Mouse (Mus musculus) adrenal gland, postnatal 25 days (tissue): Measurements from ENCODE around the gene Gpatch3. TPM values are rescaled to one million over a fixed set of nuclear protein-coding genes. Genes with fewer than 3 reads are reported as not detected.

Source experiments
- DNase-seq: peaks from one replicate; pipeline ENCODE4 v3.0.0; 2021; ENCODE audit warnings: mixed read lengths
- total RNA-seq: library from RNA; stranded (reverse); gene quantifications from 2 replicates; pipeline ENCODE4 v1.2.3, GENCODE M21; 2021

Gene Gpatch3
- total RNA-seq, 1 experiment from 2014 or later: 8.3 TPM

DNA sequence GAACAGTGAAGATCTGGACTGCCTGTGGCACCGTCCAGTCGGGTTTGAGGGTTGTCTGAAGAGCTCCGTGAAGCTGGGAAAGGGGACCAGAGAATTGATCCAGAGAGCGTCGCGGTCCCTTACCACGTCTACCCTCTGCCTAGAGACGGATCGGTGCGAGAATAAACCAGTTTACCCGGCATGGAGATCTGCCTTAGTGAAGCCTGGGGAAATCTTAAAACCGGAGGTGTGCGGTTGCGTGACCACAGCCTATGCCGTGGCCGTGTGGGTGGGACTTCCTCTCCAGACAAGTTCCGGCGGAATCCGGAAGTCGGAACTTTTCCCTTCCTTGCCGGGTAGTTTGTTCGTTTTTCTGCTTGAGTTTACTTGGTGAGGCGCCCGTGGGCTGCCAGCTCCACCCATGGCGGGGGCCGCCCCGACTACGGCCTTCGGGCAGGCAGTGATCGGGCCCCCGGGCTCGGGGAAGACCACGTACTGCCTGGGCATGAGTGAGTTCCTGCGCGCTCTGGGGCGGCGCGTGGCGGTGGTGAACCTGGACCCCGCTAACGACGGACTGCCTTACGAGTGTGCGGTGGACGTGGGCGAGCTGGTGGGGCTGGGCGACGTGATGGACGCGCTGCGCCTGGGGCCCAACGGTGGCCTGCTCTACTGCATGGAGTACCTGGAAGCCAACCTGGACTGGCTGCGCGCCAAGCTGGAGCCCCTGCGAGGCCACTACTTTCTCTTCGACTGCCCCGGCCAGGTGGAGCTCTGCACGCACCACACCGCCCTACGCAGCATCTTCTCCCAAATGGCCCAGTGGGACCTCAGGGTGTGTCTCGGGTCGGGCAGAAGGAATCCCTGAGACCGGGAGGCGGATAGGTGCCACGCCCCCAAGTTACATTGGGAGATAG lies 9.8 kb downstream of the Gpatch3 start, which contains the start of gene Gpn2:
TSS of gene Gpn2 (plus strand) at position 304 of the 893 bp plus-strand sequence.
- DNase-seq: peak; percentile 83

DNA sequence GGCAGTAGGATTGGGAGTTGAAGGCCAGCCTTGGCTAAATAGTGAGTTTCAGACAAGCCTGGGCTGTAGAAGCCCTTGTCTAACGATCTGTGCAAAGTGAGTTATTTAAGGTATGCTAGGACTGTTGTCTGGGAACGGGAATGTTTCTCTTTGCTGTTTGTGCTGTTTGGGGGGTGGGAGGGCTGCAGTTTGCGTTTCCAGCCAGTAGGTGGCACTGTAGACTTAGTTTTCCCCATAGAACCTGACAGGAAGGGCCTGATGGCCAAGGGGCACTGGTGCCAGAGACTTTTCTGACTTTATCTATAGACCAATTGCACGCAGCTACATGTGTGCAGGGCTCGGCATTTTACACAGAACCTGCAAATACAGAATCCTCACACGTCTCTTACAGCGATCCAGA lies 18.0 kb downstream of the Gpatch3 start:
- DNase-seq: peak; percentile 61

DNA sequence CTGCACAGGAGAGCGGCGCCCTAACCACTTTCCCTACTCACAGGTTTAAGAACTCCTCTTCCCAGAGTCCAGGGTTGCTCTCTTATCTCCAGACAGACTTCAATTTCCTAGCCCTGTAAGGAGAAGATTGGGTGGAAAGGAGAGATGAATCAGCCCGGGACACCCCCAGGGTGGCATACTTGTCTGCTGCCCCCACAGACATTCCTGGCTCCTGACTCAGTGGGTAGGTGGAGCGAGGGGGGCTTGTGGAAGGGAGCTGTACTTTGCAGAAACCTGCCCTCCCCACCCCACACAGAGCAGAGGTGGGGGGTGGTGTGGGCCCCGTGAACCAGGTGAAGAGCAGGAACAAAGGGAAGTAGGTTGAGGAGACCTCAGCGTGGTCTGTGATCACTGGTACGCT lies 21.0 kb downstream of the Gpatch3 start:
- no peak for DNase-seq

DNA sequence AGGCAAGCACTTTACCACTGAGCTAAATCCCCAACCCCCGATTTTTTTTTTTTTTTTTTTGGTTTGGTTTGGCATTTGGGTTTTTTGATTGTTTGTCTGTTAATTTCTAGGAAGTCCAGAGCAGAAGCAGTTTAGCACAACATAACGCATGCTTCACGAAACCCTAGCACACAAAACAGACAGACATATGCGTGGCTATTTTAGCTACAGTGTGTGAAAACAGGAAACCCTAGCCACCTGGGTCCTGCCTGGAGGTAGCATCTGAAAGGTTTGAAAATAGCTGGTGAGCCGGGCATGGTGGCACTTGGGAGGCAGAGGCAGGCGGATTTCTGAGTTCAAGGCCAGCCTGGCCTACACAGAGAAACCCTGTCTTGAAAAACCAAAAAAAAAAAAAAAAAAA lies 21.5 kb downstream of the Gpatch3 start:
- DNase-seq: no peak

DNA sequence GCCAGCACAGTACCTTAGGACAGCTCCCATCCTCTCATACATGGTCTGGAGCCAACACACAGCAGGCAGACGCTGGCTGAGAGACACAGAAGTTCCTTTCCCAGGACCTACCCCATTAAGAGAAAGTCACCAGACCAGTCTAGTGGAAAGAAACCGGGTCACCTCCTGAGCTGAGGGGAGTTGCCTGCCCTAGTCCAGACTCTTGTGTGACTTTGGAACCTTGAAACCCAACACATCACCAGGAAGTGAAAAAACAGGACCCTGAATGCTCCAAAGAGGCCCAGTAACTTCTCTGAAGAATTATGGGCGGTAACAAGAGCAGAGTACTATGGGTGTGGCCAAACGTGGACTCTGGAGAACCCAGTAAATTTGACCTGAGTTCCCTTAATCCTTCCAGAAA lies 24.1 kb downstream of the Gpatch3 start:
- no peak for DNase-seq

DNA sequence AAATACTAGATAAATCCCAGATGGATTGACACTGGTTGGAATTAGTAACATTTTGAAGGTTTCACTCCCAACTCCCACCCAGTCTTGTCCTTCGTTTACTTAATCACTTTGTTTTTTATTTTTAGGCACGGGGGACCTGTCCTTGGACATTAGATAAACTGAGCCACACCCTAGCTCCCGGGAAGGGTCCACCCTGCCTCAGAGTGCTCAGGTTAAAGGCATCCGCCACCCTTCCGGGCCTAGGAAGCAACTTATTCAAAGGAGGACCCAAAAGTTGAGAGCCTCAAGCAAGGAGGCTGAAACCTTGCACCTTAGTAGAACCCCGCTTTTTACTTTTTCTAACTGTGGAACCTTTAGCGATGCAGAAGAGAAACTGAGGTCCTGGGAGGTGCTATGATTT lies 24.6 kb downstream of the Gpatch3 start:
- no peak for DNase-seq

DNA sequence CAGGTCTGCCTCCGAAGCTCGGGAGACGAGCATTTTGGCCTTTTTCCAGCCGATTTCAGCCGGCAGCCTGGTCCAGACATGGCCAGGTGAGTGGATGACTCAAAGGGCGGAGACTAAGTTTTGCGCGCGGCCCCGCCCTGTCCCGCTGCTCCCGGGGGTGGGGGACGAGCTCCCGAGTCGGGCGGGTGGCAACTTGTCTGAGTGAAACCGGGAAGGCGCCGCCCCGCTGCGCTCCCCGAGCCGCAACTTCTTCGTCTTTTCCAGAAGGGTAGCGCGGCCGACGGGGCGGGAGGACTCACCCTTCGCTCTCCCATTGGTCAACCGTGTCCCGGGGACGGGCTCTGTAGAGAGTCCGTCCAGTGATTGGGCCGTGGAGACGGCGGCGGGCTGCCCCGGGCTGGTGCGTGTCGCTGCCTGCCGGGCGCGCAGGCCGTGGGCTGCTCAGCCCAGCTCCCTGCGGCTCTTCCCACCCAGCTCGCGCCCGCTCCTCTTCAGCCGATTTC lies 25.1 kb downstream of the Gpatch3 start:
- DNase-seq: peak; percentile 95

DNA sequence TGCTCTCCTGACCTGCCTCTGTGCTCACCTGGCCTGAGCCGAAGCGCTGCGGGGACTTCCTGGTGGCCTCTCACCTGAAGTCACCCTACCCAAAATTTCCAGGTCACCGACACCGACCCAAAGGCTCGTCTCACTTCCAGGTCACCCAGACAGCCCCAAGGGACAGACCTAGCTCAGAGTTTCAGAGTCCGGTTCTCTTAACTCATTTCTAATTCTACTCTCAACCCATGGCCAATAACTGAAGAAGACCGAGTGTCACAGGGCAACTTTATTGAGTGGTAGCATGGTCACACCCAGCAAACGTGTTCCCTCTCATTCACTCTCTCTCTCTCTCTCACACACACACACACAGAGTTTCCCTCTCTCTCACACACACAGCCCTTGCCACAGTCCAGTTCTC lies 25.8 kb downstream of the Gpatch3 start:
- DNase-seq: no peak

DNA sequence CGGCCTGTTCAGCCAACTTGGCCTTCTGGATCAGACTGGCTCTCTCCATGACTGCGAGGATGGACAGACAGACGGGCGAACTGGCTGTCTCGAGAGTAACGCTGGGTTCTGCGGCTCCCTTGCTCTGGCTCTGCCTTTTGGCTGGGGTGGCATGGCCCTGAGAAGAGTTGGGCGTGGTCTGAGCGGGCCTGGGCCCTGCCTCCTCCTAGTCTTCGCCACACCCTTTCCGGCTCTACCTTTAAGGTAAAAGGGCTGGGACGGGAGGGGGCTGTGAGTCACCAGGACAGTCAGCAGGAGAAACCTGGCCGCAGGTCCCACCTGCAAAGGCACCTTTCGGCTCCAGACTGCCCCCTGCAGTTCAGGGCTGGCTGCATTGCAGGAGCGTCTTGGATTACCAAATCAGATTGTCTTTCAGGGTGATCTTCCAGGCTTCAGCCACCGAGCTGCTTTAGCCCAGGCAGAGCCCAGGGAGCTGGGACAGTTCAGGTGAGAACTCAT lies 27.2 kb downstream of the Gpatch3 start, which contains the start of gene Sfn:
TSS of gene Sfn (minus strand) at position 448 of the 498 bp plus-strand sequence.
- peak; percentile 45 for DNase-seq

DNA sequence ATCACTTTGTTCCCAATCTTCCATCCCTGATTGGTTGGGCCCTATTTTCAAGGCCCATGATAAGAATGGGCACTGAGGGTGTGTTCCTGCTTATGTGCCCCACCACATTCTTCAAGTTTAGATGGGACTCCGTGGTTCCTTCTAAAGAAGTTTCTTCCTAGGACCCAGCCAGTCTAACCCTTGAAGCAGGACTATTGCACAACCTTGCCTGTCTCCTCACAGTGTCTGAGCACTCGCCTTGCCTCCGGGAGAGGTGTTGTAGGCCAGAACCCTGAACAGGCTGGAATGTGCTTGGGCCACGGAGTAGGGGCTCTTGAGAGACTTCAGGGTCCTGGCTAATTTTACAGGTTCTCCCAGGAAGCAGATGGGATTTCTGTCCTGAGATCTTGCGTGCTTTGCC lies 28.5 kb downstream of the Gpatch3 start:
- no peak for DNase-seq

DNA sequence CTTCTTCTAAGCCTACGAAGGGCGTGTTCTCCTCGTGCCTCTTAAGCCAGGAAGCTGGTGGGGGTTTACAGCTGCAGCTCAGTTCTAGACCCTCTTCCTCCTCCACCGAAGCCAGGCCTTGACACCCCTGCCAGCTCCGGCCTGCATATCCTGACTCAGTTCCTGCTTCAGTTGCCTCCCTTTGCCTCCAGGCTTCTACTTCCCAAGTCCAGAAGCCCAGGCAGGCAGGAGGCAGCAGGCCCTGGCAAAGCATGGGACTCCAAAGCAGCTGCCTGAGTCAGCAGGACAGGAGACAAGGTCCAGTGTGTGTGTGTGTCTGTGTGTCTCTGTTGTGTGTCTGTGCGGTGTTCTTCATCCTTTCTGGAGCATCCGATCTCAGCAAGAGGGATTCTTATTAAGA lies 29.6 kb downstream of the Gpatch3 start:
- no peak for DNase-seq

DNA sequence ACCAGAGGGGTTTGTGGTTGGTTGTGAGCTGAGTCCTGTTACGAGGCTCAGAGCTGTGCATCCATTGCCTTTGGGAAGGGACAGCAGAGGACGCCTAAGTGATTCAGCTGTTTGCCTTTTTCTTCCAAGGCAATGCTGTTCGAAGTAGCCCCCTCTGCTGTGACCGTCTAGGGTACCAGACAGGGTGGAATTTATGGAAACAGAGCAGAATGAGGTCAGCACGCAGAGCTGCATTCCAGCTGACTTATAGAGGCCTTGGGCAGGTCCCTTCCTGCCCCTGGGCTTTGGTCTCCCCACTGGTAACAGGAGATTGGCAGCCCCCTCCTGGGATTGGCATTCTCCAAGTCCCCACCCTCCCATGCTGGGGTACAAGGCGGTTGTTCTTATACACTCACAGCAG lies 30.3 kb downstream of the Gpatch3 start:
- DNase-seq: no peak

DNA sequence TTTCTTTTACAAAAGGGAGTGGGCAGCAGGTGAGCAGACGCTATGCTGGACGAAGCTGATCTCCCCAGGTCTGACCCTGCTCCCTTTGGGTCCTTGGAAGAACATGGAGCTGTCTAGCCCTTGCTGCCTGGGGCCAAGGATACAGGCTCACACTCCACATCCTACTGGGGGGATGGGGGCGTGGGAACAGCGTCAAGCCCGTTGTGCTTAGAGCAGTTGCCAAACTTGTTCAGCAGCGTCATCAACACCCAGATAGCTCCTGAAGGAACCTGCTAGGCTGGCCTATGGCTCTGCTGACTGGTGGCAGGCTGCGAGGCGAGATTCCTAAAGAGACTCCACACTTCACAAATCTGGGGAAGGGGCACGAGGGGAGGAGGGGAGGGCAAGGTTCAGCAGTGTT lies 30.8 kb downstream of the Gpatch3 start:
- DNase-seq: no peak

DNA sequence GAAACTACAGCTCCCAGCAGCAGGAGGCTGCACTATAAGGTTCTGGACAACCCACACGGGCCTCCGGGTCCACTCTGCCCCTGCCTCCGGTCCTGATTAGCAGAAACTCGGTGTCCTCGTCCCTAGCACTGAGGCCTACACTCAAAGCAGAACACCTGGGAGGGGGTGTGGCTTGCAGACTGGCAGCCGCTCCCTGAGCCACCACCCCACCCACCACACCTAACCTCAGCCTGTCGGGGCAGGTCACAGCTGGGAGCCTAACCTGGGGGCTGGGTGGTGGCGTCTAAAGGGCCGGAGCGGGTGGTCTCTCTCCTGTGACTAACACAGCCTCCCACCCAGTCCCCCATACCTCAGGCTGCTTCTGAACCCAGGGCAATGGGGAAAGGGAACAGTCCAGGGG lies 32.7 kb downstream of the Gpatch3 start:
- DNase-seq: no peak

DNA sequence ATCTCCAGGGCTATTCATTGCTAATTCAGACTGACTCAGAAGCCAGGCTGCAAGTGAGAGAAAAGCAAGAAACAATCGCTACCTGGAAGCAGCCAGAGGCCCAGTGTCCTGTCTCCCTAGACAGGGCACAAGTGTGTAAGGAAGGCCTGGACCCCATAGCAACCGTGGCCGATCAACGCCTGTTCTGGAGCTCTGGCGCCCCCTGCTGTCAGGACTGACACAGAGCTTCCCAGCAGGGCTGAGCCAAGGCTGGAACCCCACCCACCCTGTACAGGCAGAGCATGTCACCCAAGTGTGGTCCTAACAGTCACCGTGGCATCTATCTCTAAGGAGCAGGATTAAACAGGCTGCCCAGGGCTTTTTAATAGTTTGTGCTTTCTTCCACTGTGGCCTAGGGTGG lies 35.2 kb downstream of the Gpatch3 start:
- peak; percentile 89 for DNase-seq

DNA sequence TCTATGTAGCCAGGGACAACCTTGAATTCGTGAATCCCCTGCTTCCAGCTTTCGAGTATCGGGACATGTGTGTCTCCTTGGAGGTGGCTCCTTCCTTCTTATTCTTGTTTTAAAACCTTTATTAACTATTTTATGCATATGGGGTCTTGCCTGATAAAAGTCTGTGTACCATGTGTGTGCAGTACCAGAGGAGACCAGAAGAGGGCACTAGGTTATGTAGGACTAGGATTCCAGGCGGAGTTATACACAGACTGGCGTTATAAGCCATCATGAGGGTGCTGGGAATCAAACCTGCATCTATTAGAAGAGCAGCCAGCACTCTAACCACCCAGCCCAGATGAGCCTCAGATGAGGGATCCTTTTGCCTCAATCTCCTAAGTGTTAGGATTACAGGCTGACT lies 37.3 kb downstream of the Gpatch3 start:
- DNase-seq: no peak

DNA sequence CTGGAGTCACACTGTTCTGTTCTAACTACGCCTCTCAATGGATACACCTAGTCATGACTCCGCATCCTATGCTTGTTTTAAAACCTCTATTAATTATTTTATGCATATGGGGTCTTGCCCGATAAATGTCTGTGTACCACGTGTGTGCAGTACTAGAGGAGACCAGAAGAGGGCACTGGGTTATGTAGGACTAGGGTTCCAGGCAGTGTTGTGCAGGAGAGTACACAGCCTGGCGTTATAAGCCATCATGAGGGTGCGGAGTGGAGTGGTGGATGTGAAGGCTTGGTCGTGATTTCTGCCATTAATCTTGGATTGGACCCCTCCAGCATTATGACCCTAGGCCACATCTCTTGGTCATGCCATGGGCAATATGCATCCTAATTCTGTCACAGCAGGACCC lies 37.9 kb downstream of the Gpatch3 start:
- no peak for DNase-seq

DNA sequence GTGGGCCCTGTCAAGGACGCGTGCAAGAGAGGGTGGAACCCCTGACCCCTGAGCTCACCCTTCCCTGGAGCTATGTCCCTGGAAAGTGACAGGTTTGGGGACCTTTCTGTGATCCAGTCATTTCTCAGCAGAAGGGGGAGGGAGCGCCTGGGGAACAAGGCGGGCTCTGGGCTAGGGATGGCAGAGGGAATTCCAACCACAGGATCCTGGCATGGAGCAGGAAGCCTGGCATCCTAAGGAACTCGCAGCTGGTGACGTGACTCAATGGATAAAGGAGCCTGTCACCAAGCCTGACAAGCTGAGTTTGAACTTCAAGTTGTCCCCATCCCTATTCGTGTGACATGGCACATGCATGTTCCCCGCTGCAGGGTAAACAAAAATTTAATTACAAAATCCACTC lies 38.5 kb downstream of the Gpatch3 start:
- DNase-seq: no peak

DNA sequence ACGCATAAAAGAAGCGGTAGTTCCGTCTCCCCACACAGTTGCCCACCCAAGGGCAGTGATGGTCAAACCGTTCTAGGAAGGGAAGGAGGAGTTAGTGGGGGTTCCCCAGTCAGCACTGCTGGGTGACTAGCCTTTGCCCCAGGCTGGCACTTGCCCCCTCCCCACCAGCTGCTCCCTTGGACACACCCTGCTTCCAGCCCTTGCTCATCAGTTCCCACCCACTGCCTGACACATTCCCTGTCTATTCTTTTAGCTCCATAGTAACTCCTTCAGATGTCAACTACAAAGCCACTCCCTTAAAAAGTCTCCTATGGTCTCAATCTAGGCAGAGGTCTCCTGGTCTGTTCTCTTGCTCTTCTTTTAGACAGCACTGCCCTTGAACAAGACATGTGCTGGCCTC lies 39.3 kb downstream of the Gpatch3 start:
- no peak for DNase-seq

DNA sequence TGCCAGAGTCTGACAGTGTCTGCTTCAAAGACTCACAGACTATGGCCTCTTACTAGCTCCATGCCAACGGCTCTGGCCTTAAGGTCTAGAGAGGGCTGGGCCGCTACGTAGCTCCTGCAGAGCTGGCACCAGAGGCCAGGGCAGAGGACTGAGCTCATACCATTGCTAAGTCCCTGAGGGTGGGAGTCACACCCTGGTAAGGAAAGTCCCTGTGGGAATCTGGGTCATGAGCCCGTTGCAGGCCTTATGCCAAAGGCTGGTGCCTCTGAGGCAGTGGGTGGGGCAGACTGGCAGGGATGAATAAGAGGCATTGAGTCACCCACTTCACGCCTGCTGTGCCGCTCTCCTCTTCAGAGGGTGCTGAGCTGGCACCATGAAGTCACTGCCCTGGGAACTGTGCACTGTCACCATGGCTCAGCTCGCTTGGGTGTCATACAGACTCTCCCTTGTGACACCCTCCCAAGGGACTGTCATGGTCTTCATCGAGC lies 39.8 kb downstream of the Gpatch3 start:
- peak; percentile 75 for DNase-seq

DNA sequence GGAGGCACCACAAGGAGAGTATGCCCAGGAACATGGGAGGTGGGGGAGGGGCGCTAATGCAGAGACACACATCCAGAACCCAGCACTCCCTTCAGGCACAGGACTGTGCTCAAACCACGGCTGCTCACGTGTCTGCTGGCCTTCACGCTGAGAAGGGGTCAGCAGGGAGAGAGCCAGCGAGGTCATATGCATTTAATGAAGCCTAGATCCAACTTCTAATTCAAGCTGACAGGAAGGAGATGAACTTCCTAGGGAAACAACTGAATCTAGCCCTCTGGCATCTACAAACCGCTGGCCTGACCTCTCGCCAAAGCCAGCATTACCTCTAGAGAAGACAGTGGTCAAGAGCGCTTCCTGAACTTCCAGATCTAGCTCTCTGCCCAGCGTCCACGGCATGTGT lies 40.9 kb downstream of the Gpatch3 start:
- no peak for DNase-seq

DNA sequence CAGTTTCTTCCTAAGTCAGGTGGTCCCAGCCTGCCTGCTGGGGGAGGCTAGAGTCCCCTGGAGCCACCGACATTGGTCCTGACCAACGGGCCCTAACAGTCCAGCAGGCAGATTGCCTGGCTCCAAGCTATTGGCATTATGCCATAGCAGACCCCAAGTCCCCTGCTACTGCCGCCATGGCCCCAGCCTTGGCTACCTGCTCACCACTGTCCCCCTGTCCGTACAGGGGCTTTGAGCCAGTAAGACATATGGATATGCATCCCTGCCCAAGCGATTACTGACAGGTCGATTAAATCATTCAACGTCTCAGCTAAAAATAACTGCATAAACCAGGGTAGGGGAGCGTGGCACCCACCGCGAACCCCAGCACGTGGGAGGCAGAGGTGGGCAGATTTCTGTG lies 43.4 kb downstream of the Gpatch3 start:
- no peak for DNase-seq

DNA sequence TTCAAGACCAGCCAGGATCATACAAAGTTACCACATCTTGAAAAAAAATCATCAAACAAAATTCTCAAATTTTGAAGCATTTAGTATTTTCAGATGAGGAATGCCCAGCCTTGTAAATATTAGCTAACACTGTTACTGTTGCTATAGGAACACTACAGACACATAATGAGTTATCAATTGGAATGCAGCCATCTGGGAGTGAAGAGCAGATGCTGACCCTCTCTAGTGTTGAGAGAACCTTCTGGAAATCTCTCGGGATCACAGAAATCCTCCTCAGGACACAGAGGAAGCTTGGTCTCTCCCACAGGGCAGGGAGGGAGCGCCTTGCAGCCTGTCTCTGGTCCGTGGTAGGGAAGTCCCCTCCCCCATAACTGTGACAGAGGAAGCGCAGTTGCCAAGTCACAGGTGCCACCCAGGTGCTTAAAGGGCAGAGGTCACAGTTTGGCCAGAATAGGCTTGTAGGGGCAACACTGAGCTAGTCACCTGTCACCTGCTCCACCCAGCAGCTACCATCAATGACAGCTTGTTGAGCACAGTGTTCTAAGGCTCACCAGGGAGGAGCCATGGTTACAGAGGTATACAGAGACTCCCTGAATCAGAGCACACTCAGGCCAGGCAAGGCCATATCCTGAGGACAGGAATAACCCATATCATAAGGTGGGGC lies 45.1 kb downstream of the Gpatch3 start:
- DNase-seq: no peak
